Mouse (Mus musculus): ENCODE measurements around the gene Dpf2.

GRCm38 (mm10) chr19:5927532-5927931, 14.7 kb upstream of the Dpf2 start:
- TF ChIP-seq CTCF (IDR thresholded peaks at IDR 0.05; ENCODE audit: control insufficient read depth, insufficient read depth, insufficient read length), result no peak
- no peak for TF ChIP-seq CEBPB (IDR thresholded peaks at IDR 0.05; ENCODE audit: low read depth)
- TF ChIP-seq USF1 (IDR thresholded peaks at IDR 0.05; ENCODE audit: low read depth), result no peak
- TF ChIP-seq MYOG (IDR thresholded peaks at IDR 0.05; ENCODE audit: control insufficient read depth, extremely low read depth, insufficient read length), result no peak
